24 mouse cellular contexts compared by ENCODE assay signal in the genomic region with DNA sequence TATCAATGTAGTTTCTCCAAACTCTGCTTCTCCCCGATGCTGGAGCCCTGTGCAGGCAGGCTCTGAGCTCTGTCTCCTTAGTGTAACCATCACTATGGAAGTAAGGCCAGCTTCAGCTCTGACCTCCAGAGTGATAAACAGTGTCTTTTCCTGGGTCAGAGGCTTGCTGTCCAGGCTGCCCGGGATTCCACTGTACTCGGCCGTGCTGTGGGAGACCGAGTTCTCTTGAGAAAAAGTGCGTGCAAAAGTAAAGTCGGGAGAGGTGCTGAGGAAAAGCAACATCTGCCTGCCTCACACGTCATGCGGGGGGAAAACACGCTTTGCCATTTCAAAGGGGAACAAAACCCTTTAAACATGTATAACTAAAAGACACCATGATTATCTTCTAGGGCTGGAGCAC.
"Had no signal": no experiment of that assay in that cellular context is flagged by ENCODE, and none has a peak within 500 bp of the region (broad histone marks: within the 10 kb centered on the region; RNA-seq: fewer than 3 reads in every experiment).

No protein-coding gene starts in this region.

- H3K27me3 ChIP-seq: heart, embryonic 12.5 days; hindbrain, embryonic 13.5 days; hindbrain, embryonic 15.5 days; kidney, embryonic 15.5 days; limb, embryonic 13.5 days; limb, embryonic 15.5 days had no signal

- DNase-seq: forebrain, postnatal 0 days; gastrocnemius, postnatal 14 days; gastrocnemius, postnatal 36 days; heart, adult 18-20 months; heart, postnatal 10 days; heart, postnatal 36 days; kidney, adult 11 months; kidney, adult 2 months; kidney, adult 9 months; kidney, postnatal 14 days; kidney, postnatal 36 days; layer of hippocampus, adult 9-11 months; layer of hippocampus, postnatal 36 days; left cerebral cortex, postnatal 4 days had no signal

- H3K27ac ChIP-seq: heart, embryonic 10.5 days; hindbrain, embryonic 13.5 days; hindbrain, embryonic 15.5 days; hindbrain, postnatal 0 days; kidney, embryonic 15.5 days; kidney, postnatal 0 days; limb, embryonic 13.5 days; limb, embryonic 15.5 days had no signal

- H3K4me1 ChIP-seq: heart, embryonic 10.5 days; heart, embryonic 12.5 days; hindbrain, embryonic 13.5 days; hindbrain, embryonic 15.5 days; kidney, embryonic 15.5 days; limb, embryonic 13.5 days; limb, embryonic 15.5 days had no signal

- H3K9me3 ChIP-seq: heart, embryonic 10.5 days; heart, embryonic 12.5 days; hindbrain, embryonic 13.5 days; hindbrain, embryonic 15.5 days; kidney, embryonic 15.5 days; limb, embryonic 13.5 days; limb, embryonic 15.5 days had no signal

- H3K36me3 ChIP-seq: heart, embryonic 10.5 days; heart, embryonic 12.5 days; hindbrain, embryonic 13.5 days; hindbrain, embryonic 15.5 days; kidney, embryonic 15.5 days; limb, embryonic 13.5 days; limb, embryonic 15.5 days had no signal

- H3K9ac ChIP-seq: forebrain, postnatal 0 days; heart, embryonic 12.5 days; hindbrain, embryonic 13.5 days; hindbrain, embryonic 15.5 days; kidney, embryonic 15.5 days; limb, embryonic 13.5 days; limb, embryonic 15.5 days had no signal

- H3K4me2 ChIP-seq: heart, embryonic 12.5 days; hindbrain, embryonic 13.5 days; hindbrain, embryonic 15.5 days; kidney, embryonic 15.5 days; limb, embryonic 13.5 days; limb, embryonic 15.5 days had no signal

- H3K4me3 ChIP-seq: heart, embryonic 10.5 days; heart, embryonic 12.5 days; hindbrain, embryonic 13.5 days; hindbrain, embryonic 15.5 days; kidney, embryonic 15.5 days; limb, embryonic 13.5 days; limb, embryonic 15.5 days had no signal

- ATAC-seq: forebrain, postnatal 0 days; hindbrain, postnatal 0 days; intestine, embryonic 16.5 days had no signal
